Mouse (Mus musculus) MEL (cell line): ENCODE results near the gene Pon2.

ENCODE experiments used
- CTCF ChIP-seq, 3 experiments: IDR thresholded peaks in 2 of 3; conservative IDR thresholded peaks in 1 of 3; 2 replicates each; pipeline ENCODE4 v1.5.1; 2011 to 2012; ENCODE audit warnings: low read length in 3 of 3, low read depth in 2 of 3, mild to moderate bottlenecking in 2 of 3, improper control_type of control experiment in 1 of 3, inconsistent platforms in 1 of 3, mixed read lengths in 1 of 3, moderate library complexity in 1 of 3; ENCODE audit not compliant: control insufficient read depth in 1 of 3, insufficient read depth in 1 of 3, poor library complexity in 1 of 3, severe bottlenecking in 1 of 3
- GATA1 ChIP-seq: IDR thresholded peaks from 2 replicates; pipeline ENCODE4 v1.6.1; 2011; ENCODE audit warnings: low read depth, low read length, improper control_type of control experiment
- MAFK ChIP-seq: IDR thresholded peaks from 2 replicates; pipeline ENCODE4 v1.6.1; 2011; ENCODE audit warnings: low read depth, mild to moderate bottlenecking, low read length, improper control_type of control experiment, borderline replicate concordance
- POLR2A ChIP-seq, 2 experiments: IDR thresholded peaks; 2 replicates each; pipeline ENCODE4 v1.6.1; 2011 to 2012; ENCODE audit warnings: low read length in 2 of 2, mild to moderate bottlenecking in 2 of 2, control low read depth in 1 of 2, improper control_type of control experiment in 1 of 2, low read depth in 1 of 2, moderate library complexity in 1 of 2; ENCODE audit not compliant: control insufficient read depth in 1 of 2, insufficient read depth in 1 of 2, poor library complexity in 1 of 2
- RCOR1 ChIP-seq: IDR thresholded peaks from 2 replicates; pipeline ENCODE4 v1.6.1; 2012; ENCODE audit warnings: low read depth, mild to moderate bottlenecking, inconsistent platforms, low read length, improper control_type of control experiment
- SMC3 ChIP-seq: IDR thresholded peaks from 2 replicates; pipeline ENCODE4 v1.6.1; 2011; ENCODE audit warnings: low read depth, low read length, improper control_type of control experiment
- TAL1 ChIP-seq: IDR thresholded peaks from 2 replicates; pipeline ENCODE4 v1.6.1; 2012; ENCODE audit warnings: mild to moderate bottlenecking, inconsistent platforms, low read length, moderate library complexity, mixed read lengths
- TBP ChIP-seq: IDR thresholded peaks from 2 replicates; pipeline ENCODE4 v1.8.0; 2011; ENCODE audit warnings: low read depth, low read length, improper control_type of control experiment

DNA sequence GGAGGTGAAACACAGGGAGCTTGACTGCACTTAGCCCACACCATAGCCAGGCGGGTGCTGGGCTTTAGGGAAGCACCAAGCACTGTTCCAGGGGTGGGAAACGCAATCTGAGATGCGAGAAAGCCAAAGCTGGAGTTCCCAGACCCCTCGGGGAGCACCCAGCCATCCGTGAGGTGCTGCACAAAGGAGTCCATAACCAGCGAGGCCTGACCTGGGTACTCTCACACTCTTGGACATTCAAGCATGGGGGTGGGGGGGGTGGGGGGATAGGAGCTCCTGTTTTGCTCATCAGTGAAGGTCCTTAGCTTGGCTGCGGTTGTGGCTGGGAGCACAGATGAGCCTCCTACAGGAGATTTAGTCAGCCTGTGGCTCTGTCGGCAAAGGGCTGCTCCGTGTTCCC, 18.4 kb upstream of the Pon2 start:
- TF ChIP-seq TBP (no peak), RCOR1 (no peak), MAFK (no peak), CTCF (IDR thresholded peaks at IDR 0.05 in 2 of 3, conservative IDR thresholded peaks at IDR 0.05 in 1 of 3; ENCODE audit: control insufficient read depth in 1 of 3, insufficient read depth in 1 of 3, low read depth in 2 of 3, low read length in 3 of 3, poor library complexity in 1 of 3, severe bottlenecking in 1 of 3) (no peak), TAL1 (no peak), POLR2A (IDR thresholded peaks at IDR 0.05; ENCODE audit: control insufficient read depth in 1 of 2, insufficient read depth in 1 of 2, low read depth in 1 of 2, low read length in 2 of 2, poor library complexity in 1 of 2) (no peak), GATA1 (no peak), SMC3 (no peak)
